Mouse (Mus musculus) liver, embryonic 14.5 days (tissue): ENCODE measurements around the gene Gm49711.

ENCODE experiments used
- CTCF ChIP-seq: IDR thresholded peaks from 2 replicates; pipeline ENCODE4 v1.5.1; 2016; ENCODE audit warnings: antibody characterized with exemption, low read depth, control low read depth
- EP300 ChIP-seq: IDR thresholded peaks from 2 replicates; pipeline ENCODE4 v1.6.1; 2016; ENCODE audit warnings: antibody characterized with exemption, low read depth

DNA sequence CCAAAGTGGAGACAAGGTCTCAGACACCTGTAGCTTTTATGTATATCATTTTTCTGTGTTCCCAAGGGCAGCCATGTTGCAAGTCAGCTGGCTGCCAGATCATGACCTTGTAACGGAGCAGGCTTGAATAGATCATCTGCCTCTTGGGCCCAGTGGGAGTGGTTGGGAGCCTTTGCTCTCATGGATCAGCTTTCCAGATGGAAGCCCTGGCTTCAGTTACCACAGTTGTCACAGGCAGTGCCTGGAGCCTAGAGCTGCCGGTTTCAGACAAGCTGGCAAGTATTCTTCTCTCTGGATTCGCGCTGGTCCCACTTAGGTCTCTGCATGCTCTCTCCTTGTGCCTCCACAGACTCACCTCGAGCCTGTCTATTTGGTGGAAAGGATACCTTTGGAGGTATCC, 44.0 kb downstream of the Gm49711 start:
- TF ChIP-seq CTCF (no peak), EP300 (no peak)
